Mouse (Mus musculus) forebrain, postnatal 0 days (tissue): Measurements from ENCODE around the gene Pax5. TPM values are rescaled to one million over a fixed set of nuclear protein-coding genes. Genes with fewer than 3 reads are reported as not detected.

Experiments
- ATAC-seq: fragments of 200-750 bp; cut with Nextera tagmentation; 2 replicates; pipeline ENCODE4 v1.8.0; 2017; ENCODE audit warnings: mild to moderate bottlenecking, moderate library complexity
- DNase-seq: peaks from one replicate; pipeline ENCODE4 v3.0.0-alpha.2; 2015
- H3K27ac ChIP-seq: fragments of 300-500 bp; sonication (generic); 2 replicates; pipeline ENCODE4 v1.5.1; 2014; ENCODE audit warnings: low read depth, mild to moderate bottlenecking, antibody characterized with exemption, low read length, moderate library complexity, mixed read lengths
- H3K27me3 ChIP-seq: fragments of 300-500 bp; sonication (generic); 2 replicates; pipeline ENCODE4 v1.6.1; 2014; ENCODE audit warnings: mild to moderate bottlenecking, low read length, mixed read lengths; ENCODE audit not compliant: insufficient read depth
- H3K36me3 ChIP-seq: fragments of 300-500 bp; sonication (generic); 2 replicates; pipeline ENCODE4 v1.6.1; 2014; ENCODE audit warnings: mild to moderate bottlenecking, moderate library complexity; ENCODE audit not compliant: insufficient read depth
- H3K4me1 ChIP-seq: fragments of 300-500 bp; sonication (generic); 2 replicates; pipeline ENCODE4 v1.6.1; 2014; ENCODE audit warnings: antibody characterized with exemption; ENCODE audit not compliant: insufficient read depth
- H3K4me2 ChIP-seq: fragments of 300-500 bp; sonication (generic); 2 replicates; pipeline ENCODE4 v1.6.1; 2014; ENCODE audit warnings: low read depth, mild to moderate bottlenecking, moderate library complexity
- H3K4me3 ChIP-seq: fragments of 300-500 bp; sonication (generic); 2 replicates; pipeline ENCODE4 v1.5.1; 2014; ENCODE audit warnings: low read depth, low read length, mixed read lengths
- H3K9ac ChIP-seq: fragments of 300-500 bp; sonication (generic); 2 replicates; pipeline ENCODE4 v1.6.1; 2014; ENCODE audit warnings: mild to moderate bottlenecking
- H3K9me3 ChIP-seq: fragments of 300-500 bp; sonication (generic); 2 replicates; pipeline ENCODE4 v1.6.1; 2016; ENCODE audit warnings: low read length
- CTCF ChIP-seq: sonication (generic); IDR thresholded peaks from 2 replicates; pipeline ENCODE4 v1.5.1; 2016; ENCODE audit warnings: antibody characterized with exemption, control low read depth, low read depth
- WGBS: fragments of 180-500 bp; shearing (Covaris S2); extraction: QIAGEN DNeasy Blood & Tissue Kit; methylation state at CpG from one replicate; pipeline ENCODE4 v1.1.7; 2014; 5-methylcytosine and 5-hydroxymethylcytosine counted together
- polyA plus RNA-seq: library from polyadenylated mRNA; unstranded; fragments of >200 nt; fragmentation: Nextera tagmentation; extraction: Ambion mirVana; gene quantifications from 2 replicates; pipeline ENCODE4 v1.2.1, GENCODE M21; 2015
- total RNA-seq: library from RNA; depleted of rRNA; stranded (reverse); fragments of >200 nt; gene quantifications from 2 replicates; pipeline ENCODE4 v1.2.3, GENCODE M21; 2014

The Pax5 gene
- total and polyA plus RNA-seq, 2 experiments from 2014 or later, result 0.01 to 0.14 TPM

DNA sequence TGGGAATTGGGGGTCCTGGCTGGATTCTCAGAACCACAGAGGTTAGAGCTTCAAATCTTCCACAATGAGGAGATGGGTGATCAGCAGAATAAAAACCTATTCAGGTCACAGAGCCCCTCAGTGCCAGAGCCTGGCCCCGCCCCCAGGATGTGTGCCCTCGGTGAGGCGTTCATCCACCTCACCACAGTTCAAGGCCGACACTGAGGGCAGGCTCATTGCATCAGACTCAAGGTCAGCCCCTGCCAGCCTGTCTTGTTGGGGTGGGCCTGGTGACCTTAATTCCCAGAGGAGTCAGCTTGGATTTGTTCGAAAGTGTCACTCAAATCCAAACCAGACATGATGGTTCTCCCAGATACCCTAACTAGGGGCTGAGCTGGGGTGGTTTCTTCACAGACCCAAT, 177.6 kb downstream of the Pax5 start:
- WGBS, result 83% methylated on average over 5 of the region's 5 CpGs
- H3K9me3 ChIP-seq, result no peaks in the 10 kb centered on the region
- H3K27ac ChIP-seq, result no peak overlapping the region
- H3K4me2 ChIP-seq, result no peak overlapping the region
- no peaks in the 10 kb centered on the region for H3K27me3 ChIP-seq
- H3K36me3 ChIP-seq, result no peaks in the 10 kb centered on the region
- no peak for ATAC-seq
- TF ChIP-seq CTCF, result no peak
- H3K4me1 ChIP-seq, result no peaks in the 10 kb centered on the region
- no peak overlapping the region for H3K4me3 ChIP-seq
- DNase-seq, result no peak
- no peak overlapping the region for H3K9ac ChIP-seq

DNA sequence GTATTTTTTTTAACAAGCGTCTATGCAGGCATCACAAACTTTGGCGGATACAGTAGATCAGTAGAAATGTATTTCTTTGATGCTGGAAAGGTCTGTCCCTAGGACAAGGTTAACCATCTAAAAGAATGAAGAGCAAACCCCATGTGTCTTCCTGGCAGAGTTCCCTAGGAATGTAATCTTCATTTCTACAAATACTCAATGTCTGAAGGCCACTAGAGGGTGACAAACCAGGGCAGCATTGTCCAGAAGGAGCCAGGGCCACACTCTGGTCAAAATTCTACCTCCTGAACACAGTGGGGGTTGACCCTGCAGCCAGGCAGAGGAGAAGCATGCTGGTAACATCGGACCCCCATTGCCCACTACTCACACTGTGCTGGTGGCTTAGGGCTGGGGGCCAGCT, 185.0 kb downstream of the Pax5 start:
- Histone ChIP-seq H3K4me3 (no peak overlapping the region), H3K9me3 (no peaks in the 10 kb centered on the region), H3K27me3 (peaks cover 20% of the 10 kb centered on the region; the same call in 1 of the 2 replicates), H3K9ac (no peak overlapping the region), H3K27ac (no peak overlapping the region), H3K36me3 (no peaks in the 10 kb centered on the region), H3K4me2 (no peak overlapping the region), H3K4me1 (no peaks in the 10 kb centered on the region)
- ATAC-seq, result no peak
- 76% methylated on average over 3 of the region's 3 CpGs for WGBS
- no peak for DNase-seq
- no peak for TF ChIP-seq CTCF

DNA sequence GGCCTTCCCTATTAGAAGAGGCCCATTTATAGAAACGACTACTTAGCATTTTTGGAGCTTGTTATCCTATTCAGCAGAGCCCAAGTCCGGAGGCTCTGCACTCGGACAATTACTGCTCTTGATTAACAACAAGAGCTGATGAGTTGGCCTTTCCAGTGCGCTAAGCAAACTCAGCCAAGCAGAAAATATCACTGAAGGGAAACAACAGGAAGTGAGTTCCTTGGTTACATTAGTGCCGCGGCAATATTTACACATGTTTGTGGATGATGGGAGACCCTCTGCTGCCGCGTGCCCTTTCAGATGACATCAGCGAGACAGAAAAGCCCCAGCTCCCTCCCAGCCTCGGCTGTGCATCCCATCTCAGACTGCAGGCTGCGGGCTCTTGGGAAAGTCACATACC, 191.4 kb downstream of the Pax5 start:
- Histone ChIP-seq H3K9me3 (no peaks in the 10 kb centered on the region), H3K27ac (no peak overlapping the region), H3K36me3 (no peaks in the 10 kb centered on the region), H3K9ac (no peak overlapping the region), H3K4me2 (no peak overlapping the region), H3K4me3 (no peak overlapping the region), H3K4me1 (no peaks in the 10 kb centered on the region), H3K27me3 (peaks cover 29% of the 10 kb centered on the region)
- ATAC-seq (peak; percentile 89), DNase-seq (peak; percentile 55)
- 8% methylated on average over 11 of the region's 11 CpGs for WGBS
- no peak for TF ChIP-seq CTCF

DNA sequence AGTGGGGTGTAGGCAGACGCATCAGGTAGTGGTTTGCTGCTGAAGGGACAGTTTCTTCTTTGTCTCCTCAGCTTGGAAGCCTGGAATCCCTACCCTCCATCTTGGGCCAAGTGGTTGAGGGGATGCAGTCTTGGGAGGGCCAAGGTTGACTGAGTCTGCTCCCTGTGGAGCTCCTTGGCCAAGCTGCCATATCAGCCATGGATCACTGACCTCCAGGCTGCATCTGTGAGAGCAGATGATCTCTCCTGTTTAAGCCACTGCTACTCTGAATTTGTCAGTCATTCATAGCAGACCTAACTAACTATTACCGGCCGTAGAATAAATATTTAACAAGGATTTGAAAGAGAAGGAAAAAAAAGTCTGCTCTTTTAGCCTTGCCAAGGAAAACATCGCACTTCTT, 196.3 kb downstream of the Pax5 start:
- Histone ChIP-seq H3K9me3 (no peaks in the 10 kb centered on the region), H3K9ac (no peak overlapping the region), H3K36me3 (no peaks in the 10 kb centered on the region), H3K4me2 (no peak overlapping the region), H3K4me3 (no peak overlapping the region), H3K27ac (no peak overlapping the region), H3K27me3 (peaks cover 31% of the 10 kb centered on the region), H3K4me1 (no peaks in the 10 kb centered on the region)
- 86% methylated on average over 4 of the region's 4 CpGs for WGBS
- no peak for TF ChIP-seq CTCF
- no peak for ATAC-seq
- DNase-seq, result no peak

DNA sequence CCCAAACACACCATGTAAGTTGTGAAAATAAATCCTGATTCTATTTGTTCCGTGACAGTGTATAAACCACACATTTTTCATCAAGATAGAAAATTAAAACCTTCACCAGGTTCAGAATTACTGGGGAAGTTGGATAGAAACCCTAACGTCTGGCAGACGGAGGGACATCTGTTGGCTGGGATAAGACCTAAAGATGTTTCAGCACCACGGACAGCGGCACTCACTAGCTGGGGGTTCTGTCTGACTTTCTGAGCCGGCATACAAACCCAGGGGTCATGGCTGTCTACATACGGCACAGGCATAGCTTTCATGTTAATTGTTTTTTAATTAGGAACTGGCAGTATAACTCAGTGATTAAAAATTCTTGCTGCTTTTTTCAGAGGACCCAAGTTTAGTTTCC, 198.6 kb downstream of the Pax5 start:
- DNase-seq (peak; percentile 27), ATAC-seq (0 out of 2 replicates have a peak, but pooled peaks have one; percentile 29)
- H3K27me3 ChIP-seq, result peaks cover 43% of the 10 kb centered on the region
- no peak overlapping the region for H3K9ac ChIP-seq
- H3K27ac ChIP-seq, result no peak overlapping the region
- no peaks in the 10 kb centered on the region for H3K9me3 ChIP-seq
- TF ChIP-seq CTCF, result no peak
- H3K36me3 ChIP-seq, result no peaks in the 10 kb centered on the region
- no peak overlapping the region for H3K4me2 ChIP-seq
- H3K4me1 ChIP-seq, result peaks cover 3% of the 10 kb centered on the region; the same call in 1 of the 2 replicates
- 11% methylated on average over 7 of the region's 7 CpGs for WGBS
- H3K4me3 ChIP-seq, result no peak overlapping the region

DNA sequence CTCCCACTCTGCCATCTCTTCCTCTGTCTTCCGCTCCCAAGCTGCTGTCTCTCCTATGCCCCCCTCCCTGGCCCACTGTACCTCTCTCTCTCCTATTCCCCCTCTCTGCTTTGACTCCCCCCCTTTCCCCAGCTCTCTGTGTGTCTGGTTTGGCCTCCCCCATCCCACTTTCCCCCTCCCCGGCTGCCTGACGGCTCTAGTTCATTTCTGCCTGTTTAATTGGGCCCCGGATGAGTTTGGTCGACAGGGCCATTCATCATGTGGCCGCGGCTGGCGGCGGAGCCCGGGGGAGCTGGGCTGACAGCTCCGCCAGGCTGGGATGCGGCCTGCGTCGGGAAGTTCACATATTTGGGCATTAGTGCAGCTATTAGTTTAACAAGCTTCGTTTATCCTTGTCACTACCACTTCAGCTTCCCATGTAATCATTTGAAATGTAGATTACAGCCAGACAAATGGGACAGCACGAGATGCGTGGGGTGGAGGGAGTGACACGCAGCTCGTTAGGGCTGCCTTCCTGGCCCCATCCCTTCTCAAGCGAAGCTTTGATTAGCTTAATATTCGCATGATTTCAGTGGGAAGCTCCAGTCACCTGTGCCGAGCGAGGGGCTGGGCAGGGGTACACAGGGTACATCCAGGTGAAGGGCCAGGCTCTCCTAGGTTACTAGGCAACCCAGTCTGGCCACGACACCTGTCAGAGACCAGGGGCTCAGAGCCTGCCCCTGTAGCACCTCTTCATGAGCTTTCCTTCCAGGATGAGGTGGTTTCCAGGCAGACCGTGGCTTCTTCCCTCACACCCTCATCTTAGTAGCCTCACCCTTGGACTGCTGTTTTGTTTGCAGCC, 201.7 kb downstream of the Pax5 start:
- Histone ChIP-seq H3K27ac (no peak overlapping the region), H3K9ac (no peak overlapping the region), H3K4me3 (no peak overlapping the region), H3K4me2 (peak overlapping the region; percentile 32), H3K4me1 (peaks cover 3% of the 10 kb centered on the region; the same call in 1 of the 2 replicates), H3K36me3 (no peaks in the 10 kb centered on the region), H3K27me3 (peaks cover 33% of the 10 kb centered on the region), H3K9me3 (no peaks in the 10 kb centered on the region)
- ATAC-seq, result peak; percentile 42; the same call in 1 of the 2 replicates
- WGBS, result 18% methylated on average over 25 of the region's 25 CpGs
- no peak for TF ChIP-seq CTCF
- no peak for DNase-seq

DNA sequence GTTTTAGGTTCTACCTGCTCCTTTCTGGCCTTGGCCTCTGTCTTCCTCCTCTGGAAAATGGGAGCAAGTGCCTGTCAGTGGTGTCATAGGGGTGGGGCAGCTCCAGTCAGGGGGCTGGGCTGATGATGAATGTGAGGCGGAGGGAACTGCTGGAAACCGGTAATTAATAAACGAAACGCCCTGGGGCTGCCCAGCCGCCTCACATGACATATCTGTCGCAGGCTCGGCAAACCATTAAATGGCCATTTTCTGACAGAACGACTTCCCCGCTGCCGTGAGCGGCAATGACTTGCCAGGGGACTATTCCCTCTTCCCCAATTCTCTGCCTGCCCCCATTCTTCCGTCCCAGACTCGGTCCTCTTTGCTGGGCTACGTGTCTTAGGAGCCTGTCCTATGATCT, 202.4 kb downstream of the Pax5 start:
- H3K4me3 ChIP-seq, result no peak overlapping the region
- H3K27me3 ChIP-seq, result peaks cover 27% of the 10 kb centered on the region
- H3K4me1 ChIP-seq, result peaks cover 3% of the 10 kb centered on the region; the same call in 1 of the 2 replicates
- no peaks in the 10 kb centered on the region for H3K9me3 ChIP-seq
- H3K9ac ChIP-seq, result no peak overlapping the region
- H3K27ac ChIP-seq, result no peak overlapping the region
- H3K4me2 ChIP-seq, result no peak overlapping the region
- TF ChIP-seq CTCF, result no peak
- 35% methylated on average over 14 of the region's 14 CpGs for WGBS
- DNase-seq, result no peak
- no peak for ATAC-seq
- H3K36me3 ChIP-seq, result no peaks in the 10 kb centered on the region
